Mouse (Mus musculus) left cerebral cortex, adult 18-20 months (tissue): ENCODE results near the gene Frmd6. TPM values are rescaled to one million over a fixed set of nuclear protein-coding genes. Genes with fewer than 3 reads are reported as not detected.

ENCODE experiments used
- DNase-seq, 2 experiments: peaks; one replicate each; pipeline ENCODE4 v3.0.0; 2021 to 2022; ENCODE audit warnings: low spot score in 2 of 2, mixed read lengths in 1 of 2
- total RNA-seq, 2 experiments: library from RNA; stranded (reverse); gene quantifications; 2 replicates each; pipeline ENCODE4 v1.2.3; 2021

The Frmd6 gene
- total RNA-seq, 2 experiments from 2014 or later, result 54.6 to 58.1 TPM

- DNase-seq, result no peak
Measured at GRCm38 (mm10) chr12:70807543-70807942, 17.8 kb upstream of the Frmd6 start.

- peak; percentile 54 to 68 for DNase-seq
Measured at GRCm38 (mm10) chr12:70807975-70808374, 17.3 kb upstream of the Frmd6 start.

- DNase-seq, result no peak
Measured at GRCm38 (mm10) chr12:70809957-70810356, 15.4 kb upstream of the Frmd6 start.

DNA sequence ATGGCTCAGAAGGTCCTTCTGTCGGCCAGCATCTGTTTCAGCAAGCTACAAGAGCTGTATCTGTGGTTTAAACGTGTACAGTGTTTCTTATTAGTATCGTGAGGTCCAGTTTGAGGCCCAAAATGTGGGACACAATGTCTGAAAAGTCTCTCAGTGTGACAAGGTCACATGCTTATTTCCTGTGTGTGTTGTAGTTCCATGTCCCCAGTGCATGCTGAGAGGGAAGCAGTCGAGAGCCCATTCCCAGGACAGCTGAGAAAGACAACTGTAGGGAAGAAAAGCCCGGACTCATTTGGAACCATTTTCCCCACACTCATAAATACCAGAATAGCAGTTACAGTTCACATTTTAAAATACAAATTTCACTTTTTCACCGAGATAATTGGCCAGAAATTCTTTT is 13.5 kb upstream of the Frmd6 start:
- DNase-seq, result no peak

DNA sequence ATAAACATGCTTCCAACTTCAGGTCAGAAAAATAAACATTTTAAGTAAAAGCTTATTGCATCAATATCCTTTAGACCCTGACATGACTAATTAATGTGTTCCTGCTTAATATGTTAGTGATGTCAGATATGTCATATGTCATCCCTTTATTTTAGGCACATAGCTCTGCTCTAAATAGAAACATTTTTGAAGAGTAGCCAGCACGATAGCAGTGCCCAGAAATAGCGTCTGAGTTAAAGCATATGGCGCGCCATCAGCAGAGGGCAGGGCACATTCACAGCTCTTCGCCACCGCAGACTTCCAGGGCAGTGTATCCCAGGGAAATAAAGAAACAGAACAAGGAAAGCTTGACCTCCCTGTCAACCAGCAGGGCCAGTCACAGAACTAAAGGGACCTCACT is 13.1 kb upstream of the Frmd6 start:
- no peak for DNase-seq

DNA sequence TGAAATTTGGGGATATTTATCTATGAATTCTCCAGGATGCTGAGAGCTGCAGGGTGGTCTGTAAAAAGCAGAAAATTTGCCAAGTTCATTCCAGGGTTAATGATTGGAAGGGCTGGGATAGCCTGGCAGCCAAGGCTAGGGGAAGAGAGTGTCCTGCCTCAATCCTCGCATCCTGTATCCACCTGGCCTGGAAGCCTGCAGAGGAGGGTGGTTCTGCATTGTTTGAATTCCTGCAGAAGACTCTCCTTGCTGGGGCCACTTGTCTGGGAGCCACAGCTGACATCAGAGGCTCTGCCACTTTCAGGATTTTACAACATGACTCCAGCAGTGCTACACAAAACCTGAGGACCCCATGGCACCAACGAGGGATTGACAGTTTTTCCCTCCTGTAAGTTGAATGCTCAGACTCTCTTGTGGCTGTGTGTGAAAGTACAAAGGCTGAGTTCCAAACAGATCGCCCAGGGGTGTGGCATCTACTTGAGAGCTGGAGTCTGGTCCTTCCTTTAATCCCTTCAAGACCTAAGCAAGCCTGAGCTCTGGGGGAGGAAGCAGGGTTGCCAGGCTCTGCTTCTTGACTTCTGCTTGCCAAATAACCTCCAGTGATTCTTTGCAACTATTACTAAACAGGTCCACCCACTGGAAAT is 12.4 kb upstream of the Frmd6 start:
- no peak for DNase-seq

DNA sequence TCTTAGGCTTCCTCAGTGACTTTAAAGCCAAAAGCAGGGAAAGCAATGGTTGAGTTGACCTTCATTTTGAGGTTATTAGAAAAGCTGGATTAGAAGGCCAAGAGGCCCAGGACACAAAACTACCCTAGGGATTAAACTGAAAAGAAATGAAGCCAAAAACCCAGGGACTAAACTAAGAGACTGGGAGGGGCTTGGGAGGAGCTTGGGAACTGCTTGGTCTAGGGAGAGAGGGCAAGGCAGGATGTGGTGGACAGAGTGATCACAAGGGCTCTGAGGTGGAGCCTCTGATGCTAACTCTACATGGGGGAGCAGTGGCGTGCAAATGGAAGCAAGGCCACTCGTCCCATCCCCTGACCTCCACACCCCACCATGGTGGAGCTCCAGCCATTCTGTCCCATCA is 8.6 kb upstream of the Frmd6 start:
- DNase-seq, result no peak

DNA sequence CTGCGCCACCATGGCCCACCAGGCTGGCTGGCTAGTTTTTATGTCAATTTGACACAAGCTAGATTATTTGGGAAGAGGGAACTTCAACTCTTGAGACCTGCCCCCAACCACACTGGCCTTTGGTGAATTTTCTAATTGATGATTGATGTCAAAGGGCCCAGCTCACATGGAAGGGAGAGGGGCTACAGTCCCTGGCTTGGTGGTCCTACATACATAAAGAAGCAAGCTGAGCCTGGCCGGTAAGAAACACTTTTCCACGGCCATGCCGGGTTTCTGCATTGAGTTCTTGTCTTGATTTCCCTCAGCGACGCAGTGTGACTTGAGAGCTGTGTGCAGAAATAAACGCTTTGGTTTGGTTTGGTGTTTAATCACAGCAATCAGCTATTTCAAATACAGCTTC is 1.3 kb upstream of the Frmd6 start:
- DNase-seq, result no peak

- peak; percentile 39 to 40 for DNase-seq
Measured at GRCm38 (mm10) chr12:70825651-70826317, 470 bp downstream of the Frmd6 start.

- DNase-seq, result no peak
Measured at GRCm38 (mm10) chr12:70826318-70827072, 1.2 kb downstream of the Frmd6 start.

- peak in 1 of 2 experiments; percentile 31 for DNase-seq
Measured at GRCm38 (mm10) chr12:70827187-70827900, 2.0 kb downstream of the Frmd6 start.

DNA sequence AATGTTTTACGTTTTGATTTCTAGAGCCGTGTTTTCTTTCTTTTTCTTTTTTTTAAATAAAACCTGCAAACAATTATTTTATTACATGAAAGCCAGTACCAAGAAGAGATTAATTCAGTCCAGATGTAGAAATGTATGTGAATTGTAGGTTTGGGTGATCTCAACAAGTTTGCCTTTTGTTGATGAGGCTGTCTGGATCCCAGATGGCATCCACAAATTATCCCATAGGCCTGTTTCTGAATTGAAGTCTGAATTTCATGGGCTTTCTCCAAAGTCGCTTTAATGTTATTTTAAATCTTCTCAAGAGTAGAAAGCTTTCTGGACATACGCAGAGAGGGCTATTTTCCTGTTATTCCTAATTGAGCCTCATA is 2.6 kb downstream of the Frmd6 start:
- DNase-seq, result no peak

GRCm38 (mm10) chr12:70830982-70831566 is 5.8 kb downstream of the Frmd6 start:
- DNase-seq, result no peak

DNA sequence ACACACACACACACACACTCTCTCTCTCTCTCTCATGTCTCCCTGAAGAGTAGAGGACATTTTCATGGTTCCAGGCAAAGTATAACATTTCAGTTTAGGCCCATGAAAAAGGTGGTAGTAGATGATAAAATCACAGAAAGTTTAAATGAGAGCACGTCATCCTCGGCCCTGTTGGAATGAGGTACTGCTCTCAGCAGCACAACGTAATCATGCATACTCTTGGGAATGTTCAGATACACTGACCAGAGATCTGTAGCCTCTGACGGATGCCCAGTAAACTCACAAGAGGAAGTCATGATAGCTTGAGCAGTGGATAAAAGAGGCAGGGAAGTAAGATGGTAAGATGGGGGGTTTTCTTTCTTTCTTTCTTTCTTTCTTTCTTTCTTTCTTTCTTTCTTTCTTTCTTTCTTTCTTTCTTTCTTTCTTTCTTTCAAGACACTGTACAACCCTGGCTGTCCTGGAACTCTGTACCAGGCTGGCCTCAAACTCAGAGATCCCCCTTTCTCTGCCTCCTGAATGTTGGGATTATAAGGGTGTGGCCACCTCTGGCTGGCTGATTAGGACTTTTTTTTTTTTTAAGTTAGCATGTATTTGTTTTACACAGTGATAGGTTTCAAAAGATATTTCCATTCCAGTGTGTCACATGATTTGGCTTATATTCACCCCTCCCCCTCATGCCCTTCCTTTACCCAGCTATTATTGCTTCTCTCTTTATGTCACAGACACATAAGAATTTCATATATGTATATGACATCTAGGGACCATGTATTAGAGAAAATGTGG is 7.1 kb downstream of the Frmd6 start:
- DNase-seq, result no peak

GRCm38 (mm10) chr12:70833050-70833449 is 7.7 kb downstream of the Frmd6 start:
- DNase-seq, result no peak

DNA sequence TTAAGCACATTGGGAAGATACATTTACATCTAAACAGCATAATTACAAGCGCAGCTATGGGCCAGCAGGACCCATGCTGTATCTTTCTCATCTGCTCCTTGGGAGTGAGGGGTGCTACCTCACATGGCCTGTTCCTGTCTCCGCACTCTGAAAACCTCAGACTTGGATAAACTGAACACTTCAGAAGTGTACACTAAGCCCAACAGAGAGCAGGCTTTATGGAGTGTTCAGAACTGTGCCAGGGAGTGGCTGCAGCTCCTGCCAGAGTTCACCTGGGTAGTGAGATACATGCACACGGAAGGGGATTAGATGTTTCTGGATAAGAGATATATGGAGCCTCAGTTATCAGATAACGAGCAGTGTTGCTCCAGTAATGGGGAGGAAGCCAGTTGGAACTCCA is 8.7 kb downstream of the Frmd6 start:
- DNase-seq, result no peak

DNA sequence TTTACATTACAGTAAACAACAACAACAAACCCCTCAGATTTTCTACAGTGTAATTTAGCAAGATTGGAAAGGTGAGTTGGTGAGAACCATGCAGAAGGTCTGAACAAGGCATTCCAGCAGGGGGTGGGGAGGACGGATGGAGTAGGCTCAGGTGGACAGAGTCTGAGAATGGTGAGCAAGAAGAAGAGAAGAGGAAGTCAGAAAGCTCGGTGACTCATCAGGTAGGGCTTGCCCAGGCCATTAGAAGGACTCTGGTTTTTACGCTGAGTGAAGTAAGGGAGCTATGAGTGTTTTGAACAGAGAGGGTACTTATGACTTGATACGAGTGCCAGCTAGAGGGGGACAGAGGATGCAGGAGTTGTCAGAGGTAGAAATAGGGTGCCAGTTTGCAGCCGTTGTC is 9.7 kb downstream of the Frmd6 start:
- DNase-seq, result no peak

GRCm38 (mm10) chr12:70837792-70838321 is 12.5 kb downstream of the Frmd6 start:
- no peak for DNase-seq

- no peak for DNase-seq
Measured at GRCm38 (mm10) chr12:70845371-70845770, 20.1 kb downstream of the Frmd6 start.

- no peak for DNase-seq
Measured at GRCm38 (mm10) chr12:70849024-70849423, 23.7 kb downstream of the Frmd6 start.
